Mouse (Mus musculus) MEL (cell line): ENCODE data around the gene Btbd18. TPM values are rescaled to one million over a fixed set of nuclear protein-coding genes. Genes with fewer than 3 reads are reported as not detected.

ENCODE experiments used
- DNase-seq: peaks from one replicate; pipeline ENCODE4 v3.0.0; 2011; ENCODE audit warnings: low read depth, low spot score
- H3K27ac ChIP-seq: 2 replicates; pipeline ENCODE4 v1.5.1; 2012; ENCODE audit warnings: low read depth, mild to moderate bottlenecking, control low read depth, low read length, moderate library complexity; ENCODE audit not compliant: control insufficient read depth
- H3K27me3 ChIP-seq, 2 experiments: fragments of 150-350 bp in 1 of 2; sonication (generic) in 1 of 2; 2 replicates each; pipeline ENCODE4 v1.6.1; 2012; ENCODE audit warnings: low read length in 2 of 2, mild to moderate bottlenecking in 2 of 2, improper control_type of control experiment in 1 of 2, moderate library complexity in 1 of 2; ENCODE audit not compliant: insufficient read depth in 2 of 2, control insufficient read depth in 1 of 2
- H3K36me3 ChIP-seq, 2 experiments: 2 replicates each; pipeline ENCODE4 v1.6.1; 2012 to 2014; ENCODE audit warnings: low read length in 2 of 2, improper control_type of control experiment in 1 of 2, inconsistent platforms in 1 of 2, mild to moderate bottlenecking in 1 of 2; ENCODE audit not compliant: insufficient read depth in 2 of 2, control insufficient read depth in 1 of 2
- H3K4me1 ChIP-seq, 2 experiments: fragments of 150-350 bp in 1 of 2; sonication (generic) in 1 of 2; 2 replicates each; pipeline ENCODE4 v1.6.1; 2012; ENCODE audit warnings: low read length in 2 of 2, improper control_type of control experiment in 1 of 2, mild to moderate bottlenecking in 1 of 2; ENCODE audit not compliant: insufficient read depth in 2 of 2, control insufficient read depth in 1 of 2
- H3K4me3 ChIP-seq, 2 experiments: fragments of 150-350 bp in 1 of 2; sonication (generic) in 1 of 2; 2 replicates each; pipeline ENCODE4 v1.5.1; 2012; ENCODE audit warnings: low read depth in 2 of 2, low read length in 2 of 2, mild to moderate bottlenecking in 2 of 2, moderate library complexity in 2 of 2, control low read depth in 1 of 2, improper control_type of control experiment in 1 of 2; ENCODE audit not compliant: control insufficient read depth in 1 of 2, insufficient read depth in 1 of 2
- H3K79me2 ChIP-seq: 2 replicates; pipeline ENCODE4 v1.6.1; 2012; ENCODE audit warnings: mild to moderate bottlenecking, low read length, moderate library complexity; ENCODE audit not compliant: control insufficient read depth, poor library complexity, insufficient read depth
- H3K9ac ChIP-seq: 2 replicates; pipeline ENCODE4 v1.6.1; 2012; ENCODE audit warnings: low read depth, mild to moderate bottlenecking, control low read depth, low read length, moderate library complexity; ENCODE audit not compliant: control insufficient read depth, poor library complexity, severe bottlenecking
- H3K9me3 ChIP-seq: fragments of 150-350 bp; sonication (generic); replicated peaks from 2 replicates; pipeline ENCODE4 v1.6.1; 2012; ENCODE audit warnings: mild to moderate bottlenecking, low read length, improper control_type of control experiment, moderate library complexity; ENCODE audit not compliant: insufficient read depth
- BHLHE40 ChIP-seq: IDR thresholded peaks from 2 replicates; pipeline ENCODE4 v1.6.1; 2012; ENCODE audit warnings: low read depth, mild to moderate bottlenecking, inconsistent platforms, low read length, improper control_type of control experiment, borderline replicate concordance
- CHD1 ChIP-seq: IDR thresholded peaks from 2 replicates; pipeline ENCODE4 v1.6.1; 2012; ENCODE audit warnings: low read depth, mild to moderate bottlenecking, inconsistent platforms, low read length, improper control_type of control experiment
- CHD2 ChIP-seq: IDR thresholded peaks from 2 replicates; pipeline ENCODE4 v1.6.1; 2011; ENCODE audit warnings: low read length, improper control_type of control experiment
- CTCF ChIP-seq, 3 experiments: IDR thresholded peaks in 2 of 3; conservative IDR thresholded peaks in 1 of 3; 2 replicates each; pipeline ENCODE4 v1.5.1; 2011 to 2012; ENCODE audit warnings: low read length in 3 of 3, low read depth in 2 of 3, mild to moderate bottlenecking in 2 of 3, improper control_type of control experiment in 1 of 3, inconsistent platforms in 1 of 3, mixed read lengths in 1 of 3, moderate library complexity in 1 of 3; ENCODE audit not compliant: control insufficient read depth in 1 of 3, insufficient read depth in 1 of 3, poor library complexity in 1 of 3, severe bottlenecking in 1 of 3
- E2F4 ChIP-seq: IDR thresholded peaks from 2 replicates; pipeline ENCODE4 v1.6.1; 2011; ENCODE audit warnings: low read depth, low read length, improper control_type of control experiment, borderline replicate concordance
- ELF1 ChIP-seq: IDR thresholded peaks from 2 replicates; pipeline ENCODE4 v1.6.1; 2014; ENCODE audit warnings: low read depth, mild to moderate bottlenecking, inconsistent platforms, low read length, improper control_type of control experiment, moderate library complexity
- EP300 ChIP-seq, 2 experiments: IDR thresholded peaks; 2 replicates each; pipeline ENCODE4 v1.6.1; 2011; ENCODE audit warnings: improper control_type of control experiment in 2 of 2, low read length in 2 of 2, low read depth in 1 of 2, mild to moderate bottlenecking in 1 of 2
- GABPA ChIP-seq: IDR thresholded peaks from 2 replicates; pipeline ENCODE4 v1.6.1; 2012; ENCODE audit warnings: low read depth, mild to moderate bottlenecking, inconsistent platforms, low read length, improper control_type of control experiment, moderate library complexity
- GATA1 ChIP-seq: IDR thresholded peaks from 2 replicates; pipeline ENCODE4 v1.6.1; 2011; ENCODE audit warnings: low read depth, low read length, improper control_type of control experiment
- HCFC1 ChIP-seq: IDR thresholded peaks from 2 replicates; pipeline ENCODE4 v1.6.1; 2012; ENCODE audit warnings: low read depth, mild to moderate bottlenecking, inconsistent platforms, low read length, improper control_type of control experiment, moderate library complexity
- JUND ChIP-seq: IDR thresholded peaks from 2 replicates; pipeline ENCODE4 v1.6.1; 2011; ENCODE audit warnings: low read depth, mild to moderate bottlenecking, improper control_type of control experiment, low read length
- KAT2A ChIP-seq: conservative IDR thresholded peaks from 2 replicates; pipeline ENCODE4 v1.6.1; 2012; ENCODE audit warnings: low read depth, low read length, improper control_type of control experiment, inconsistent platforms
- MAFK ChIP-seq: IDR thresholded peaks from 2 replicates; pipeline ENCODE4 v1.6.1; 2011; ENCODE audit warnings: low read depth, mild to moderate bottlenecking, low read length, improper control_type of control experiment, borderline replicate concordance
- MAX ChIP-seq: IDR thresholded peaks from 2 replicates; pipeline ENCODE4 v1.6.1; 2011; ENCODE audit warnings: low read length, improper control_type of control experiment
- MAZ ChIP-seq: IDR thresholded peaks from 2 replicates; pipeline ENCODE4 v1.6.1; 2012; ENCODE audit warnings: low read depth, mild to moderate bottlenecking, inconsistent platforms, low read length, improper control_type of control experiment
- MEF2A ChIP-seq: IDR thresholded peaks from 2 replicates; pipeline ENCODE4 v1.6.1; 2014; ENCODE audit warnings: low read depth, mild to moderate bottlenecking, inconsistent platforms, low read length, improper control_type of control experiment; ENCODE audit not compliant: poor library complexity, insufficient replicate concordance, severe bottlenecking; ENCODE audit errors: extremely low read depth
- MXI1 ChIP-seq: IDR thresholded peaks from 2 replicates; pipeline ENCODE4 v1.6.1; 2011; ENCODE audit warnings: mild to moderate bottlenecking, low read depth, low read length, improper control_type of control experiment
- MYB ChIP-seq: IDR thresholded peaks from 2 replicates; pipeline ENCODE4 v1.6.1; 2011; ENCODE audit warnings: mild to moderate bottlenecking, low read depth, low read length, improper control_type of control experiment
- NELFE ChIP-seq: IDR thresholded peaks from 2 replicates; pipeline ENCODE4 v1.6.1; 2011; ENCODE audit warnings: low read depth, low read length, improper control_type of control experiment
- NRF1 ChIP-seq: IDR thresholded peaks from 2 replicates; pipeline ENCODE4 v1.6.1; 2014; ENCODE audit warnings: low read depth, mild to moderate bottlenecking, inconsistent platforms, low read length, improper control_type of control experiment, moderate library complexity; ENCODE audit not compliant: poor library complexity, insufficient read depth, severe bottlenecking
- POLR2A ChIP-seq, 2 experiments: IDR thresholded peaks; 2 replicates each; pipeline ENCODE4 v1.6.1; 2011 to 2012; ENCODE audit warnings: low read length in 2 of 2, mild to moderate bottlenecking in 2 of 2, control low read depth in 1 of 2, improper control_type of control experiment in 1 of 2, low read depth in 1 of 2, moderate library complexity in 1 of 2; ENCODE audit not compliant: control insufficient read depth in 1 of 2, insufficient read depth in 1 of 2, poor library complexity in 1 of 2
- POLR2AphosphoS2 ChIP-seq: IDR thresholded peaks from 2 replicates; pipeline ENCODE4 v1.6.1; 2011; ENCODE audit warnings: low read length, improper control_type of control experiment
- RAD21 ChIP-seq: IDR thresholded peaks from 2 replicates; pipeline ENCODE4 v1.6.1; 2011; ENCODE audit warnings: mild to moderate bottlenecking, low read depth, low read length, improper control_type of control experiment
- RCOR1 ChIP-seq: IDR thresholded peaks from 2 replicates; pipeline ENCODE4 v1.6.1; 2012; ENCODE audit warnings: low read depth, mild to moderate bottlenecking, inconsistent platforms, low read length, improper control_type of control experiment
- SIN3A ChIP-seq: IDR thresholded peaks from 2 replicates; pipeline ENCODE4 v1.6.1; 2012; ENCODE audit warnings: low read length, improper control_type of control experiment, inconsistent platforms
- SMC3 ChIP-seq: IDR thresholded peaks from 2 replicates; pipeline ENCODE4 v1.6.1; 2011; ENCODE audit warnings: low read depth, low read length, improper control_type of control experiment
- TAL1 ChIP-seq: IDR thresholded peaks from 2 replicates; pipeline ENCODE4 v1.6.1; 2012; ENCODE audit warnings: mild to moderate bottlenecking, inconsistent platforms, low read length, moderate library complexity, mixed read lengths
- USF2 ChIP-seq, 2 experiments: IDR thresholded peaks; 2 replicates each; pipeline ENCODE4 v1.6.1; 2011 to 2012; ENCODE audit warnings: improper control_type of control experiment in 2 of 2, low read length in 2 of 2, borderline replicate concordance in 1 of 2, inconsistent platforms in 1 of 2, low read depth in 1 of 2, mild to moderate bottlenecking in 1 of 2; ENCODE audit not compliant: insufficient read depth in 1 of 2
- ZC3H11A ChIP-seq: IDR thresholded peaks from 2 replicates; pipeline ENCODE4 v1.6.1; 2012; ENCODE audit warnings: low read depth, mild to moderate bottlenecking, inconsistent platforms, low read length, improper control_type of control experiment
- ZKSCAN1 ChIP-seq: IDR thresholded peaks from 2 replicates; pipeline ENCODE4 v1.6.1; 2012; ENCODE audit warnings: low read depth, mild to moderate bottlenecking, inconsistent platforms, low read length, improper control_type of control experiment, moderate library complexity
- polyA plus RNA-seq, 2 experiments: library from polyadenylated mRNA; stranded (reverse) in 1 of 2; unstranded in 1 of 2; fragments of >175 nt in 1 of 2; fragments of >200 nt in 1 of 2; gene quantifications; 2 replicates each; pipeline versions ENCODE4 v1.2.1 to v1.2.4; 2012; ENCODE audit warnings: low replicate concordance in 2 of 2, low read depth in 1 of 2; ENCODE audit not compliant: insufficient read length in 2 of 2, insufficient read depth in 1 of 2, missing spikeins in 1 of 2
- total RNA-seq: library from RNA; depleted of rRNA; stranded (reverse); fragments of 300-350 nt; gene quantifications from 2 replicates; pipeline ENCODE4 v1.2.3, GENCODE M21; 2012

Btbd18 gene
- total and polyA plus RNA-seq, 3 experiments: 0.04 to 0.07 TPM; not detected in 1

GRCm38 (mm10) chr2:84655864-84656263 lies 3.0 kb upstream of the Btbd18 start (continued):
- TF ChIP-seq JUND: no peak
- TF ChIP-seq, all 39 proteins: peak for 7

GRCm38 (mm10) chr2:84660253-84660652 lies 1.4 kb downstream of the Btbd18 start:
- TF ChIP-seq RCOR1: no peak
- TF ChIP-seq JUND: no peak
- no peak for TF ChIP-seq MAZ
- peak; percentile 40 to 87 (median 56) for TF ChIP-seq CTCF (IDR thresholded peaks at IDR 0.05 in 2 of 3, conservative IDR thresholded peaks at IDR 0.05 in 1 of 3; ENCODE audit: control insufficient read depth in 1 of 3, insufficient read depth in 1 of 3, low read depth in 2 of 3, low read length in 3 of 3, poor library complexity in 1 of 3, severe bottlenecking in 1 of 3)
- no peak for TF ChIP-seq BHLHE40
- TF ChIP-seq POLR2A (IDR thresholded peaks at IDR 0.05; ENCODE audit: control insufficient read depth in 1 of 2, insufficient read depth in 1 of 2, low read depth in 1 of 2, low read length in 2 of 2, poor library complexity in 1 of 2): no peak
- TF ChIP-seq NRF1: no peak
- TF ChIP-seq EP300 (IDR thresholded peaks at IDR 0.05; ENCODE audit: low read depth in 1 of 2, low read length in 2 of 2): no peak
- no peak for TF ChIP-seq ZKSCAN1
- no peak for TF ChIP-seq MXI1
- TF ChIP-seq GATA1: no peak
- no peak for TF ChIP-seq CHD1
- peak; percentile 62 for TF ChIP-seq ZC3H11A
- TF ChIP-seq HCFC1: no peak
- TF ChIP-seq POLR2AphosphoS2: no peak
- TF ChIP-seq CHD2: no peak
- TF ChIP-seq TAL1: no peak
- TF ChIP-seq ELF1: peak; percentile 55; the same call in 1 of the 2 replicates
- TF ChIP-seq GABPA: no peak
- peak; percentile 64 for TF ChIP-seq RAD21
- TF ChIP-seq MEF2A: no peak
- TF ChIP-seq E2F4: no peak
- TF ChIP-seq NELFE: no peak
- TF ChIP-seq MAX: no peak
- TF ChIP-seq KAT2A: no peak
- no peak for TF ChIP-seq USF2 (IDR thresholded peaks at IDR 0.05; ENCODE audit: borderline replicate concordance in 1 of 2, insufficient read depth in 1 of 2, low read depth in 1 of 2, low read length in 2 of 2)
- TF ChIP-seq MAFK: no peak
- TF ChIP-seq MYB: no peak
- peak; percentile 97 for TF ChIP-seq SMC3
- TF ChIP-seq SIN3A: no peak
- no peak overlapping the region for H3K9ac ChIP-seq
- no peaks in the 10 kb centered on the region for H3K79me2 ChIP-seq
- no peaks in the 10 kb centered on the region for H3K36me3 ChIP-seq
- H3K4me3 ChIP-seq: no peak overlapping the region
- peak; percentile 85 for DNase-seq
- H3K27me3 ChIP-seq: no peaks in the 10 kb centered on the region
- no peaks in the 10 kb centered on the region; a peak in 1 of 4 replicates for H3K4me1 ChIP-seq
- no peaks in the 10 kb centered on the region for H3K9me3 ChIP-seq
- H3K27ac ChIP-seq: no peak overlapping the region
